Mouse (Mus musculus): ENCODE measurements around the gene Cpn1. TPM values are rescaled to one million over a fixed set of nuclear protein-coding genes. Genes with fewer than 3 reads are reported as not detected.

The Cpn1 gene
- total and polyA plus RNA-seq, 2 experiments from 2014 or later: 0.58 to 0.84 TPM

DNA sequence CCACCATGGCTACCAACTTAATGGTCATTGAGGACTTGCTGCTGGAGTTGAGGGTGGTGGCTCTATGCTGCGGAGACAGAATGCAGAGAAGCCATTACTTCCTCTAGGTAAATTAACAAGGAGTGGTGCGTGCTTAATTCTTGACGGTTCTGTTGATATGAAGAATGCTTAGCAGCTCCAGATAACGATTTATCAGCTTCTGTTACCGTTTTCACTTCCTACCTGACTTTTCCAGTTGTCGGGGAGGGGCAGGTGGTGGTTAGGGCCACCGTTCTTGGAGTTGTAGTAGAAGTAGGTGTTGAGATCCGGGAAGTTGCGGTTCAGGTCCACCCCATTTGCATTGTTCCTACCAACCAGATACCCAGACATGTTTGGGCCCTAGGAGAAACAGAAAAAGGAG, 12.6 kb downstream of the Cpn1 start:
- no peak overlapping the region for H3K4me2 ChIP-seq (ENCODE audit: low read depth, low read length)
- no peaks in the 10 kb centered on the region for H3K9me3 ChIP-seq (ENCODE audit: low read length)
- no peaks in the 10 kb centered on the region for H3K36me3 ChIP-seq (ENCODE audit: insufficient read depth, low read length)
- DNase-seq (ENCODE audit: low spot score) (no peak), ATAC-seq (no peak)
- 92% methylated on average over 9 of the region's 9 CpGs for WGBS
- H3K9ac ChIP-seq (replicated peaks; ENCODE audit: low read length): no peak overlapping the region
- TF ChIP-seq CTCF (IDR thresholded peaks at IDR 0.05; ENCODE audit: low read depth): no peak
- no peaks in the 10 kb centered on the region for H3K4me1 ChIP-seq (ENCODE audit: insufficient read depth, low read length)
- no peak overlapping the region for H3K4me3 ChIP-seq (ENCODE audit: low read length)
- H3K27ac ChIP-seq: no peak overlapping the region
- H3K27me3 ChIP-seq (ENCODE audit: insufficient read depth, low read length): no peaks in the 10 kb centered on the region

DNA sequence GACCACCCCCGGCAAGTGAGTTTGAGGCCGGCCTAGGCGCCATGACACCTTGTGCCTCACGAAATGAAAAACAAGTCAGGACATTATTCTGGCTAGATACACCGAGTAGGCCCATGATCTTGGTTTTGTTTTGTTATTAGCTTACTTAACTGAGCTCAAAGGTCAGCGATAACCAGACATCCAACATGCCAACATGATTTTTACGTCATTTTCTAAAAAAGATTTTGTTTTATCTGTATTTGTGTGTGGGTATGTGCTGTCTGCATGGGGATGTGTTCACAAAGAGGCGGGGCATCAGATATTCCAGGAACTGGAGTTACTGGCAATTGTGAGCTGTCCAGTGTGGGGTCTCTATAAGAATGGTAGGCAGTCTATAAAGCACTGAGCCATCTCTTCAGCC, 14.2 kb downstream of the Cpn1 start:
- H3K9ac ChIP-seq (replicated peaks; ENCODE audit: low read length): no peak overlapping the region
- no peak overlapping the region for H3K27ac ChIP-seq
- no peaks in the 10 kb centered on the region for H3K27me3 ChIP-seq (ENCODE audit: insufficient read depth, low read length)
- WGBS: 96% methylated on average over 8 of the region's 8 CpGs
- DNase-seq (ENCODE audit: low spot score) (no peak), ATAC-seq (no peak)
- H3K4me3 ChIP-seq (ENCODE audit: low read length): no peak overlapping the region
- no peaks in the 10 kb centered on the region for H3K36me3 ChIP-seq (ENCODE audit: insufficient read depth, low read length)
- no peak overlapping the region for H3K4me2 ChIP-seq (ENCODE audit: low read depth, low read length)
- TF ChIP-seq CTCF (IDR thresholded peaks at IDR 0.05; ENCODE audit: low read depth): no peak
- no peaks in the 10 kb centered on the region for H3K9me3 ChIP-seq (ENCODE audit: low read length)
- no peaks in the 10 kb centered on the region for H3K4me1 ChIP-seq (ENCODE audit: insufficient read depth, low read length)

DNA sequence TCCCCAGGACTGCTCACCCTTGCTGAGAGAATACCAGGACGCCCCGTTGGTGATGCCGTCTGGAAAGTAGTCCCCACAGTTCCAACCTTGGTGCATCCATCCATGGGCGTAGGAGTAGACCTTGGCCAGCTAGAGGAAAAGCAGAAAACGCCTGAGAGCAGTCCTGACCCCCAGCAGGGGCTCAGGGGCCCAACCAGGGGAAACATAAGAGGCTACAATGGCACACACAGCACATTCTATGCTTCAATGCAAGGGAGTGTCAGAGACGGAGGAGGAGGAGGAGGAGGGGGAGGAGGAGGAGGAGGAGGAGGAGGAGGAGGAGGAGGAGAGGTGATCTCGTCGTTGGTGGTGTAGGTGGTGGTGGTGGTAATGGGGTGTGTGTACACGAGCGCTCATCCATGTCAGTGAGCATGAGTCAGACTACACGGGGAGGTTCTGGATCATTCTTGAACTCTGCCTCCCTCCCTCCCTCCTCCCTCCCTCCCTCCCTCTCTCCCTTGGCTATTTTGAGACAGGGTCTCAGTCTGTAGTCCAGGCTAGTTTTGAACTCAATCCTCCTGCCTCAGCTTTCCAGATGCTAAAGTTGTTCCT, 17.8 kb downstream of the Cpn1 start:
- ATAC-seq (no peak), DNase-seq (ENCODE audit: low spot score) (no peak)
- no peaks in the 10 kb centered on the region for H3K27me3 ChIP-seq (ENCODE audit: insufficient read depth, low read length)
- H3K9me3 ChIP-seq (ENCODE audit: low read length): no peaks in the 10 kb centered on the region
- H3K36me3 ChIP-seq (ENCODE audit: insufficient read depth, low read length): no peaks in the 10 kb centered on the region
- no peaks in the 10 kb centered on the region for H3K4me1 ChIP-seq (ENCODE audit: insufficient read depth, low read length)
- no peak for TF ChIP-seq CTCF (IDR thresholded peaks at IDR 0.05; ENCODE audit: low read depth)
- H3K4me2 ChIP-seq (ENCODE audit: low read depth, low read length): no peak overlapping the region
- H3K4me3 ChIP-seq (ENCODE audit: low read length): no peak overlapping the region
- 26% methylated on average over 11 of the region's 11 CpGs for WGBS
- no peak overlapping the region for H3K9ac ChIP-seq (replicated peaks; ENCODE audit: low read length)
- no peak overlapping the region for H3K27ac ChIP-seq

GRCm38 (mm10) chr19:43966481-43966880, 19.9 kb downstream of the Cpn1 start:
- no peaks in the 10 kb centered on the region for H3K36me3 ChIP-seq (ENCODE audit: insufficient read depth, low read length)
- no peak overlapping the region for H3K27ac ChIP-seq
- DNase-seq (ENCODE audit: low spot score) (no peak), ATAC-seq (no peak)
- no peaks in the 10 kb centered on the region for H3K27me3 ChIP-seq (ENCODE audit: insufficient read depth, low read length)
- no peaks in the 10 kb centered on the region for H3K9me3 ChIP-seq (ENCODE audit: low read length)
- WGBS: 88% methylated on average over 2 of the region's 2 CpGs
- no peak overlapping the region for H3K4me3 ChIP-seq (ENCODE audit: low read length)
- no peak overlapping the region for H3K9ac ChIP-seq (replicated peaks; ENCODE audit: low read length)
- no peaks in the 10 kb centered on the region for H3K4me1 ChIP-seq (ENCODE audit: insufficient read depth, low read length)
- TF ChIP-seq CTCF (IDR thresholded peaks at IDR 0.05; ENCODE audit: low read depth): no peak
- no peak overlapping the region for H3K4me2 ChIP-seq (ENCODE audit: low read depth, low read length)

- WGBS: 90% methylated on average over 11 of the region's 11 CpGs
- Histone ChIP-seq H3K4me1 (ENCODE audit: insufficient read depth, low read length) (no peaks in the 10 kb centered on the region), H3K4me2 (ENCODE audit: low read depth, low read length) (no peak overlapping the region), H3K4me3 (ENCODE audit: low read length) (no peak overlapping the region), H3K27me3 (ENCODE audit: insufficient read depth, low read length) (no peaks in the 10 kb centered on the region), H3K27ac (no peak overlapping the region), H3K9ac (replicated peaks; ENCODE audit: low read length) (no peak overlapping the region), H3K9me3 (ENCODE audit: low read length) (no peaks in the 10 kb centered on the region), H3K36me3 (ENCODE audit: insufficient read depth, low read length) (no peaks in the 10 kb centered on the region)
- no peak for TF ChIP-seq CTCF (IDR thresholded peaks at IDR 0.05; ENCODE audit: low read depth)
- no peak for ATAC-seq
- DNase-seq (ENCODE audit: low spot score): no peak
Measured at GRCm38 (mm10) chr19:43965496-43966085, 20.8 kb downstream of the Cpn1 start.

GRCm38 (mm10) chr19:43962795-43963194, 23.6 kb downstream of the Cpn1 start:
- H3K27me3 ChIP-seq (ENCODE audit: insufficient read depth, low read length): no peaks in the 10 kb centered on the region
- ATAC-seq (no peak), DNase-seq (ENCODE audit: low spot score) (no peak)
- no peaks in the 10 kb centered on the region for H3K9me3 ChIP-seq (ENCODE audit: low read length)
- H3K9ac ChIP-seq (replicated peaks; ENCODE audit: low read length): no peak overlapping the region
- no peaks in the 10 kb centered on the region for H3K36me3 ChIP-seq (ENCODE audit: insufficient read depth, low read length)
- no peaks in the 10 kb centered on the region for H3K4me1 ChIP-seq (ENCODE audit: insufficient read depth, low read length)
- H3K4me2 ChIP-seq (ENCODE audit: low read depth, low read length): no peak overlapping the region
- H3K27ac ChIP-seq: no peak overlapping the region
- 62% methylated on average over 9 of the region's 9 CpGs for WGBS
- no peak overlapping the region for H3K4me3 ChIP-seq (ENCODE audit: low read length)
- no peak for TF ChIP-seq CTCF (IDR thresholded peaks at IDR 0.05; ENCODE audit: low read depth)

- DNase-seq (ENCODE audit: low spot score): no peak
- 86% methylated on average over 2 of the region's 2 CpGs for WGBS
- H3K4me1 ChIP-seq (ENCODE audit: insufficient read depth, low read length): no peaks in the 10 kb centered on the region
- ATAC-seq: no peak
- peak; percentile 42 for TF ChIP-seq CTCF (IDR thresholded peaks at IDR 0.05; ENCODE audit: low read depth)
- H3K27ac ChIP-seq: no peak overlapping the region
- no peak overlapping the region for H3K4me3 ChIP-seq (ENCODE audit: low read length)
- no peaks in the 10 kb centered on the region for H3K27me3 ChIP-seq (ENCODE audit: insufficient read depth, low read length)
- H3K4me2 ChIP-seq (ENCODE audit: low read depth, low read length): no peak overlapping the region
- no peak overlapping the region for H3K9ac ChIP-seq (replicated peaks; ENCODE audit: low read length)
- no peaks in the 10 kb centered on the region for H3K36me3 ChIP-seq (ENCODE audit: insufficient read depth, low read length)
- H3K9me3 ChIP-seq (ENCODE audit: low read length): no peaks in the 10 kb centered on the region
Measured at GRCm38 (mm10) chr19:43961185-43961584, 25.2 kb downstream of the Cpn1 start.

Data from hindbrain, postnatal 0 days (tissue).